Mouse (Mus musculus) forebrain, postnatal 0 days (tissue): ENCODE data around the gene Lpar1. TPM values are rescaled to one million over a fixed set of nuclear protein-coding genes. Genes with fewer than 3 reads are reported as not detected.
A peak's percentile ranks its signal among the peaks of the same experiment; 100 is the strongest.

Experiments used
- ATAC-seq: fragments of 200-750 bp; cut with Nextera tagmentation; 2 replicates; pipeline ENCODE4 v1.8.0; 2017; ENCODE audit warnings: mild to moderate bottlenecking, moderate library complexity
- DNase-seq: peaks from one replicate; pipeline ENCODE4 v3.0.0-alpha.2; 2015
- H3K27ac ChIP-seq: fragments of 300-500 bp; sonication (generic); 2 replicates; pipeline ENCODE4 v1.5.1; 2014; ENCODE audit warnings: low read depth, mild to moderate bottlenecking, antibody characterized with exemption, low read length, moderate library complexity, mixed read lengths
- H3K27me3 ChIP-seq: fragments of 300-500 bp; sonication (generic); 2 replicates; pipeline ENCODE4 v1.6.1; 2014; ENCODE audit warnings: mild to moderate bottlenecking, low read length, mixed read lengths; ENCODE audit not compliant: insufficient read depth
- H3K36me3 ChIP-seq: fragments of 300-500 bp; sonication (generic); 2 replicates; pipeline ENCODE4 v1.6.1; 2014; ENCODE audit warnings: mild to moderate bottlenecking, moderate library complexity; ENCODE audit not compliant: insufficient read depth
- H3K4me1 ChIP-seq: fragments of 300-500 bp; sonication (generic); 2 replicates; pipeline ENCODE4 v1.6.1; 2014; ENCODE audit warnings: antibody characterized with exemption; ENCODE audit not compliant: insufficient read depth
- H3K4me2 ChIP-seq: fragments of 300-500 bp; sonication (generic); 2 replicates; pipeline ENCODE4 v1.6.1; 2014; ENCODE audit warnings: low read depth, mild to moderate bottlenecking, moderate library complexity
- H3K4me3 ChIP-seq: fragments of 300-500 bp; sonication (generic); 2 replicates; pipeline ENCODE4 v1.5.1; 2014; ENCODE audit warnings: low read depth, low read length, mixed read lengths
- H3K9ac ChIP-seq: fragments of 300-500 bp; sonication (generic); 2 replicates; pipeline ENCODE4 v1.6.1; 2014; ENCODE audit warnings: mild to moderate bottlenecking
- H3K9me3 ChIP-seq: fragments of 300-500 bp; sonication (generic); 2 replicates; pipeline ENCODE4 v1.6.1; 2016; ENCODE audit warnings: low read length
- CTCF ChIP-seq: sonication (generic); IDR thresholded peaks from 2 replicates; pipeline ENCODE4 v1.5.1; 2016; ENCODE audit warnings: antibody characterized with exemption, control low read depth, low read depth
- WGBS: fragments of 180-500 bp; shearing (Covaris S2); extraction: QIAGEN DNeasy Blood & Tissue Kit; methylation state at CpG from one replicate; pipeline ENCODE4 v1.1.7; 2014; 5-methylcytosine and 5-hydroxymethylcytosine counted together
- polyA plus RNA-seq: library from polyadenylated mRNA; unstranded; fragments of >200 nt; fragmentation: Nextera tagmentation; extraction: Ambion mirVana; gene quantifications from 2 replicates; pipeline ENCODE4 v1.2.1, GENCODE M21; 2015
- total RNA-seq: library from RNA; depleted of rRNA; stranded (reverse); fragments of >200 nt; gene quantifications from 2 replicates; pipeline ENCODE4 v1.2.3, GENCODE M21; 2014; rRNA removed

Lpar1 gene
- 15.5 and 17.3 TPM in 2 replicates for total RNA-seq
- 26.2 and 26.4 TPM in 2 replicates for polyA plus RNA-seq

GRCm38 (mm10) chr4:58553631-58554358, at the start of gene Lpar1:
TSS of gene Lpar1 (minus strand) at chr4:58553898.
- H3K27ac ChIP-seq = no peak within 1 kb of the TSS; the same call in 1 of the 2 replicates
- no peak for TF ChIP-seq CTCF
- no peak for DNase-seq
- no peaks in the 10 kb centered on the region for H3K9me3 ChIP-seq
- peak within 1 kb of the TSS; percentile 57 for H3K9ac ChIP-seq
- peaks cover 6% of the 10 kb centered on the region; the same call in 1 of the 2 replicates for H3K27me3 ChIP-seq
- H3K4me1 ChIP-seq = no peaks in the 10 kb centered on the region
- peak; percentile 66 for ATAC-seq
- H3K4me3 ChIP-seq = peak within 1 kb of the TSS; percentile 61
- peak within 1 kb of the TSS; percentile 99 for H3K4me2 ChIP-seq
- 6% methylated on average over 18 of the region's 19 CpGs for WGBS
- no peaks in the 10 kb centered on the region for H3K36me3 ChIP-seq

DNA sequence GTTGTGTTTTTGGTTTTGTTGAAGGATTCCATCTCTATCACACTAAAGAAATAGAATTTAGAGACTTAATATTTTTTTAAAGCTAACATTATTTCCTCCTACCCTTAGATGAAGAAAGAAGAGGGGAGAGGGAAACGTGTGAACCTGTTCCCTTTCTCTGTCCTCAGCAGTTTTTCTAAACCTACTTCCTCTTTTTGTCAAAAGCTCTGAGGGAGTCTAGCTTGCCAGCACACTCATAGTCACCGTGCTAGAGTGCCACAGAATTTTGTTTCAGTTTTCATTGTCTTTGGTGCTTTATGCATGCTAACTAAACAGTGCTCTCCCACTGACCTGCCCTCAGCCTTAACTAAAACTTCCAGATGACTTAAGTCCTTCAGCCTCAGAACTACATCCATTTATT, 32.2 kb upstream of the Lpar1 start:
- no peak for ATAC-seq
- Histone ChIP-seq H3K9me3 (no peaks in the 10 kb centered on the region), H3K27me3 (no peaks in the 10 kb centered on the region), H3K4me3 (no peak overlapping the region), H3K36me3 (no peaks in the 10 kb centered on the region), H3K4me1 (no peaks in the 10 kb centered on the region), H3K9ac (no peak overlapping the region), H3K4me2 (no peak overlapping the region), H3K27ac (no peak overlapping the region)
- no peak for DNase-seq
- TF ChIP-seq CTCF = no peak
- 22% methylated on average over 2 of the region's 2 CpGs for WGBS

DNA sequence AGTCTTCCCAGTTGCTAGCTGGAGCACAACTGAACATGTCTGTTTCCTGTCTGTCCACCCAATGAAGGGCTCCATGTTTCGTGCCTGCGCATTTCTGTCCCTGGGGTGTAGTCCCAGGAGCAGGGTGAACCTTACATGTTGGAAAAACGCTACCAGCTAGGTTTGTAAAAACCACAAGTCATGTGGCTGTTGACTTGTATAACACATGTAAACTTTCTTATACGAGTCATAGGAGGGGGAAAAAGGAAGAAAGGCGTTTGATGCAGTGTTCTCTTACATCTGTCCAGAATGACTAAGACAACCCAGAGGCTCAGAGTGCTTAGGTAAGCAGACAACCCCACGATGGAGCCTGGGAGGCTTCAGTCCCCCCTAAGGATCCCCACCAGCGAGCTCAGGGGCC, 27.5 kb upstream of the Lpar1 start:
- no peak overlapping the region for H3K4me2 ChIP-seq
- no peaks in the 10 kb centered on the region for H3K9me3 ChIP-seq
- H3K4me3 ChIP-seq = no peak overlapping the region
- H3K36me3 ChIP-seq = no peaks in the 10 kb centered on the region
- 83% methylated on average over 7 of the region's 7 CpGs for WGBS
- DNase-seq (no peak), ATAC-seq (no peak)
- H3K27me3 ChIP-seq = no peaks in the 10 kb centered on the region
- H3K9ac ChIP-seq = no peak overlapping the region
- H3K27ac ChIP-seq = no peak overlapping the region
- TF ChIP-seq CTCF = no peak
- H3K4me1 ChIP-seq = no peaks in the 10 kb centered on the region

- TF ChIP-seq CTCF = no peak
- Histone ChIP-seq H3K27ac (no peak overlapping the region), H3K9ac (no peak overlapping the region), H3K27me3 (no peaks in the 10 kb centered on the region), H3K4me2 (no peak overlapping the region), H3K4me3 (no peak overlapping the region), H3K4me1 (no peaks in the 10 kb centered on the region), H3K36me3 (no peaks in the 10 kb centered on the region), H3K9me3 (no peaks in the 10 kb centered on the region)
- DNase-seq (no peak), ATAC-seq (no peak)
- WGBS = 91% methylated on average over 5 of the region's 5 CpGs
These were observed 26.8 kb upstream of the Lpar1 start for GRCm38 (mm10) chr4:58580516-58580915.

- 84% methylated on average over 10 of the region's 10 CpGs for WGBS
These were observed 26.4 kb upstream of the Lpar1 start for GRCm38 (mm10) chr4:58580098-58580497.

DNA sequence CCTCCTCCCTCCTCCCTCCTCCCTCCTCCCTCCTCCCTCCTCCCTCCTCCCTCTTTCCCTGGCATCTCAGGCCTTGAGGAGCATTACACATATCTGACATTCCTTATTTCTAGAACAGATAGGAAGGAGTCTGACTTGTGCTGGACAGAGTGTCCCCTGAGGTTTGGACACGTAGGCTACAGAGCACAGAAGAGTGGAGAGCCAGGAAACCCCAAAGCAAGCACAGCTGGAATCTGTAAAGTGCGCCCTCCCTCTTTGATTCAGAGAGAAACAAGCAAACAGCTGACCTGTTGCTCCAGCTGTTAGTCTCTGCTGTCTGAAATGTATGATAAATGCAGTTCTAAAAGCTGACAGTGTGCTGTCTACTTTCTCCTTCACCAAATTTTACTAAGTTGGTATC, 24.8 kb upstream of the Lpar1 start:
- no peak for DNase-seq

More at GRCm38 (mm10) chr4:58580098-58580497, 26.4 kb upstream of the Lpar1 start:
- DNase-seq (no peak), ATAC-seq (no peak)
- no peaks in the 10 kb centered on the region for H3K27me3 ChIP-seq
- no peak overlapping the region for H3K27ac ChIP-seq
- no peak overlapping the region for H3K9ac ChIP-seq
- no peak overlapping the region for H3K4me2 ChIP-seq
- no peaks in the 10 kb centered on the region for H3K4me1 ChIP-seq
- H3K9me3 ChIP-seq = no peaks in the 10 kb centered on the region
- H3K4me3 ChIP-seq = no peak overlapping the region
- no peak for TF ChIP-seq CTCF
- H3K36me3 ChIP-seq = no peaks in the 10 kb centered on the region

GRCm38 (mm10) chr4:58577382-58578048, 23.8 kb upstream of the Lpar1 start:
- Histone ChIP-seq H3K4me2 (no peak overlapping the region), H3K4me3 (no peak overlapping the region), H3K4me1 (no peaks in the 10 kb centered on the region), H3K36me3 (no peaks in the 10 kb centered on the region), H3K9me3 (no peaks in the 10 kb centered on the region), H3K9ac (no peak overlapping the region), H3K27me3 (no peaks in the 10 kb centered on the region), H3K27ac (no peak overlapping the region)
- no peak for TF ChIP-seq CTCF
- ATAC-seq (no peak), DNase-seq (no peak)
- WGBS = 58% methylated on average over 5 of the region's 5 CpGs

More for the DNA sequence above, 24.8 kb upstream of the Lpar1 start:
- TF ChIP-seq CTCF = no peak
- 53% methylated on average over 2 of the region's 2 CpGs for WGBS
- no peaks in the 10 kb centered on the region for H3K36me3 ChIP-seq
- no peak overlapping the region for H3K4me3 ChIP-seq
- ATAC-seq = no peak
- no peak overlapping the region for H3K9ac ChIP-seq
- H3K4me2 ChIP-seq = no peak overlapping the region
- no peaks in the 10 kb centered on the region for H3K27me3 ChIP-seq
- no peaks in the 10 kb centered on the region for H3K4me1 ChIP-seq
- no peaks in the 10 kb centered on the region for H3K9me3 ChIP-seq
- H3K27ac ChIP-seq = no peak overlapping the region
